Comparison of ENCODE assay signal across 8 mouse cellular contexts in the genomic region with DNA sequence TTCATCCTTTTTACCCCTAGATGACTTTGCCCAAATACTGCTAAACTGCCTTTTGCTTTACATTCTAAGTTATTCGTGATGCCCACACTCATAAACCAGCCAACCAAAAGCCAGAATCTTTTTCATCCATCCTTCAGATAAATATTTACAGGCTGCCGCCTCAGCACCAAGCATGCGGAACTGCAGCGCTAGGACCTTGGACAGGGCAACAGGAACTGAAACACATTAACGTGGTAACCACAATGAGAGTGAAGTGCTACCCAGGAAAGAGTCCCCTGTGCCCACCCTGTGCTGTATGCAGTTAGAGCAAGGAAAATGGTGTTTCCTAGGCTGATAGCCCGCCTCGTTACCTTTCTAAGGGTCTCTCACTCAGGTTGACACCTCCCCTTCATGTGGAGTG. TPM values are rescaled to one million over a fixed set of nuclear protein-coding genes. Genes with fewer than 3 reads are reported as not detected.
DNase-seq lines count a peak whose midpoint lies in the region; ATAC-seq lines count a peak whose summit lies in the region.

No protein-coding gene starts in this region.

- peak overlapping the region; percentile 25 for H3K9ac ChIP-seq in forebrain, embryonic 11.5 days (ENCODE audit: low read length)
- H3K9ac ChIP-seq in intestine, embryonic 14.5 days (ENCODE audit: low read length): peak overlapping the region; percentile 54; the same call in 1 of the 2 replicates
- peak overlapping the region; percentile 46; the same call in 1 of the 2 replicates for H3K9ac ChIP-seq in liver, embryonic 16.5 days (ENCODE audit: low read depth, low read length)
- no peak overlapping the region for H3K9ac ChIP-seq in neural tube, embryonic 12.5 days

- H3K36me3 ChIP-seq in forebrain, embryonic 11.5 days (ENCODE audit: control insufficient read depth, insufficient read depth, low read length): no peaks in the 10 kb centered on the region
- peaks cover 8% of the 10 kb centered on the region for H3K36me3 ChIP-seq in intestine, embryonic 14.5 days (ENCODE audit: control insufficient read depth, insufficient read depth, low read length)
- no peaks in the 10 kb centered on the region for H3K36me3 ChIP-seq in liver, embryonic 16.5 days (ENCODE audit: control insufficient read depth, insufficient read depth)
- peaks cover 14% of the 10 kb centered on the region for H3K36me3 ChIP-seq in neural tube, embryonic 12.5 days

- DNase-seq in retina, embryonic 14.5 days (ENCODE audit: low spot score): peak; percentile 35
- DNase-seq in retina, postnatal 1 day: no peak
- no peak for DNase-seq in forebrain, embryonic 11.5 days (ENCODE audit: low spot score)
- peak; percentile 65 for DNase-seq in intestine, embryonic 14.5 days (ENCODE audit: low spot score)
- no peak for DNase-seq in left cerebral cortex, adult 8-10 months (ENCODE audit: low spot score in 2 of 2)

- H3K4me2 ChIP-seq in forebrain, embryonic 11.5 days (ENCODE audit: low read depth, low read length, severe bottlenecking): peak overlapping the region; percentile 66
- H3K4me2 ChIP-seq in intestine, embryonic 14.5 days (ENCODE audit: low read length): peak overlapping the region; percentile 74
- peak overlapping the region; percentile 70 for H3K4me2 ChIP-seq in liver, embryonic 16.5 days (ENCODE audit: low read depth, low read length)
- H3K4me2 ChIP-seq in neural tube, embryonic 12.5 days (replicated peaks): peak overlapping the region; percentile 74

- no peak overlapping the region for H3K27ac ChIP-seq in forebrain, embryonic 11.5 days (ENCODE audit: low read depth, low read length)
- H3K27ac ChIP-seq in intestine, embryonic 14.5 days (ENCODE audit: low read depth): no peak overlapping the region
- H3K27ac ChIP-seq in liver, embryonic 16.5 days (ENCODE audit: low read length): 0 out of 2 replicates have a peak overlapping the region, but pooled peaks have one; percentile 31
- H3K27ac ChIP-seq in neural tube, embryonic 12.5 days: no peak overlapping the region

- WGBS in forebrain, embryonic 11.5 days: 21% methylated on average over 7 of the region's 7 CpGs
- WGBS in intestine, embryonic 14.5 days: 15% methylated on average over 7 of the region's 7 CpGs
- WGBS in liver, embryonic 16.5 days (ENCODE audit: insufficient replicate concordance): 8% methylated on average over 7 of the region's 7 CpGs
- 24% methylated on average over 7 of the region's 7 CpGs for WGBS in neural tube, embryonic 12.5 days

- H3K4me1 ChIP-seq in forebrain, embryonic 11.5 days (replicated peaks; ENCODE audit: control insufficient read depth, insufficient read depth, low read length): peaks cover 5% of the 10 kb centered on the region; the same call in 1 of the 2 replicates
- H3K4me1 ChIP-seq in intestine, embryonic 14.5 days (replicated peaks; ENCODE audit: control insufficient read depth, insufficient read depth, low read length): peaks cover 11% of the 10 kb centered on the region
- peaks cover 12% of the 10 kb centered on the region for H3K4me1 ChIP-seq in liver, embryonic 16.5 days (ENCODE audit: control insufficient read depth, low read depth, low read length)
- peaks cover 10% of the 10 kb centered on the region for H3K4me1 ChIP-seq in neural tube, embryonic 12.5 days

- peak overlapping the region; percentile 68; the same call in 1 of the 2 replicates for H3K4me3 ChIP-seq in forebrain, embryonic 11.5 days (ENCODE audit: low read depth, low read length)
- H3K4me3 ChIP-seq in intestine, embryonic 14.5 days (ENCODE audit: low read depth, low read length): peak overlapping the region; percentile 79
- H3K4me3 ChIP-seq in liver, embryonic 16.5 days (ENCODE audit: low read depth, low read length): peak overlapping the region; percentile 68
- peak overlapping the region; percentile 58; the same call in 1 of the 2 replicates for H3K4me3 ChIP-seq in neural tube, embryonic 12.5 days

- no peaks in the 10 kb centered on the region for H3K27me3 ChIP-seq in forebrain, embryonic 11.5 days (ENCODE audit: control insufficient read depth, insufficient read depth, low read length)
- no peaks in the 10 kb centered on the region for H3K27me3 ChIP-seq in intestine, embryonic 14.5 days (replicated peaks; ENCODE audit: control insufficient read depth, insufficient read depth, low read length)
- H3K27me3 ChIP-seq in liver, embryonic 16.5 days (ENCODE audit: control insufficient read depth, insufficient read depth, low read depth, low read length): no peaks in the 10 kb centered on the region
- no peaks in the 10 kb centered on the region for H3K27me3 ChIP-seq in neural tube, embryonic 12.5 days (replicated peaks)

- H3K9me3 ChIP-seq in forebrain, embryonic 11.5 days (ENCODE audit: control insufficient read depth, low read length): no peaks in the 10 kb centered on the region
- H3K9me3 ChIP-seq in intestine, embryonic 14.5 days (ENCODE audit: control insufficient read depth, low read length): no peaks in the 10 kb centered on the region
- no peaks in the 10 kb centered on the region for H3K9me3 ChIP-seq in liver, embryonic 16.5 days (replicated peaks; ENCODE audit: control insufficient read depth, low read length)
- no peaks in the 10 kb centered on the region for H3K9me3 ChIP-seq in neural tube, embryonic 12.5 days

- ATAC-seq in forebrain, embryonic 11.5 days (replicated peaks; ENCODE audit: low FRiP score): peak; percentile 8; the same call in 1 of the 2 replicates
- no peak; the same call in 1 of the 2 replicates for ATAC-seq in intestine, embryonic 14.5 days (replicated peaks; ENCODE audit: low FRiP score, low TSS enrichment, low read depth)
- ATAC-seq in liver, embryonic 16.5 days (ENCODE audit: low read depth): 0 out of 2 replicates have a peak, but pooled peaks have one; percentile 10
- peak; percentile 49 for ATAC-seq in neural tube, embryonic 12.5 days (ENCODE audit: low FRiP score, low read depth)
- no peak for ATAC-seq in frontal cortex, adult (ENCODE audit: low TSS enrichment)

RNA-seq across cellular contexts. Expression of gene Mterf2, which starts 0.6 kb away (rescaled TPM):
- 25.5 and 30.4 TPM in 2 replicates for polyA plus RNA-seq in forebrain, embryonic 11.5 days (2014; fragmentation: Nextera tagmentation; extraction: Ambion mirVana)
- polyA plus RNA-seq in intestine, embryonic 14.5 days (2014; fragmentation: Nextera tagmentation; extraction: Ambion mirVana): 17.0 and 17.2 TPM in 2 replicates
- 3.2 and 4.0 TPM in 2 replicates for polyA plus RNA-seq in liver, embryonic 16.5 days (2015; fragmentation: Nextera tagmentation; extraction: Ambion mirVana)
- 32.2 and 35.3 TPM in 2 replicates for polyA plus RNA-seq in neural tube, embryonic 12.5 days (2016; fragmentation: Nextera tagmentation; extraction: Ambion mirVana)
- total RNA-seq in left cerebral cortex, adult 8-10 months (2022): 10 to 100 TPM; 15.9 to 24.4 (median 18.8) TPM

RNA-seq across cellular contexts. Expression of gene Tmem263, which starts 26.0 kb away (rescaled TPM):
- 60.7 and 66.5 TPM in 2 replicates for polyA plus RNA-seq in forebrain, embryonic 11.5 days (2014; fragmentation: Nextera tagmentation; extraction: Ambion mirVana)
- polyA plus RNA-seq in intestine, embryonic 14.5 days (2014; fragmentation: Nextera tagmentation; extraction: Ambion mirVana): 51.8 and 61.6 TPM in 2 replicates
- 16.7 and 18.8 TPM in 2 replicates for polyA plus RNA-seq in liver, embryonic 16.5 days (2015; fragmentation: Nextera tagmentation; extraction: Ambion mirVana)
- 62.0 and 62.8 TPM in 2 replicates for polyA plus RNA-seq in neural tube, embryonic 12.5 days (2016; fragmentation: Nextera tagmentation; extraction: Ambion mirVana)
- total RNA-seq in left cerebral cortex, adult 8-10 months (2022): 10 to 100 TPM; 32.6 to 36.6 (median 34.5) TPM

RNA-seq across cellular contexts. Expression of gene Fhl4, which starts 26.2 kb away (rescaled TPM):
- polyA plus RNA-seq in forebrain, embryonic 11.5 days (2014; fragmentation: Nextera tagmentation; extraction: Ambion mirVana): 1.4 and 1.7 TPM in 2 replicates
- polyA plus RNA-seq in intestine, embryonic 14.5 days (2014; fragmentation: Nextera tagmentation; extraction: Ambion mirVana): 0.83 and 1.0 TPM in 2 replicates
- polyA plus RNA-seq in liver, embryonic 16.5 days (2015; fragmentation: Nextera tagmentation; extraction: Ambion mirVana): 0.20 and 0.21 TPM in 2 replicates
- polyA plus RNA-seq in neural tube, embryonic 12.5 days (2016; fragmentation: Nextera tagmentation; extraction: Ambion mirVana): 1.3 and 1.8 TPM in 2 replicates
- total RNA-seq in left cerebral cortex, adult 8-10 months (2022): 1 to 10 TPM in 3 of 4 experiments, under 1 TPM in 1; 0.81 to 1.6 (median 1.2) TPM

RNA-seq across cellular contexts. Expression of gene Cry1, which starts 56.4 kb away (rescaled TPM):
- 33.8 and 38.5 TPM in 2 replicates for polyA plus RNA-seq in forebrain, embryonic 11.5 days (2014; fragmentation: Nextera tagmentation; extraction: Ambion mirVana)
- polyA plus RNA-seq in intestine, embryonic 14.5 days (2014; fragmentation: Nextera tagmentation; extraction: Ambion mirVana): 24.7 and 24.8 TPM in 2 replicates
- polyA plus RNA-seq in liver, embryonic 16.5 days (2015; fragmentation: Nextera tagmentation; extraction: Ambion mirVana): 5.7 and 6.0 TPM in 2 replicates
- polyA plus RNA-seq in neural tube, embryonic 12.5 days (2016; fragmentation: Nextera tagmentation; extraction: Ambion mirVana): 36.6 and 37.2 TPM in 2 replicates
- 10 to 100 TPM; 15.6 to 24.6 (median 19.7) TPM for total RNA-seq in left cerebral cortex, adult 8-10 months (2022)

Comparison
In these comparisons a context has a peak if more than half of its experiments do, and no peak if none do; other contexts are left out.
1. DNase-seq: peak in retina, embryonic 14.5 days (single experiment) and intestine, embryonic 14.5 days (single experiment); none in retina, postnatal 1 day (single experiment), forebrain, embryonic 11.5 days (single experiment) and left cerebral cortex, adult 8-10 months (0 of 2).
2. ATAC-seq: peak in forebrain, embryonic 11.5 days (single experiment), liver, embryonic 16.5 days (single experiment) and neural tube, embryonic 12.5 days (single experiment); none in intestine, embryonic 14.5 days (single experiment) and frontal cortex, adult (single experiment).
3. Peak in every context shown above with its lines, with median percentiles within 50 percentile points of each other: H3K4me2 ChIP-seq and H3K4me3 ChIP-seq.